ENCODE assay signal across 14 mouse cellular contexts in genomic region chr15:103024131-103024530, GRCm38 (mm10). TPM values are rescaled to one million over a fixed set of nuclear protein-coding genes. Genes with fewer than 3 reads are reported as not detected.
"Had no signal": no experiment of that assay in that cellular context is flagged by ENCODE, and none has a peak within 500 bp of the region (broad histone marks: within the 10 kb centered on the region; RNA-seq: fewer than 3 reads in every experiment).

No protein-coding gene starts in this region.

- H3K36me3 ChIP-seq: limb, embryonic 13.5 days; midbrain, embryonic 12.5 days had no signal

- DNase-seq: kidney, postnatal 10 days; left cerebral cortex, postnatal 4 days; lung, adult 18-20 months; right cerebral cortex, adult 18-20 months; right cerebral cortex, postnatal 25 days; thymus, postnatal 4 days had no signal

- ATAC-seq: intestine, embryonic 16.5 days; midbrain, embryonic 16.5 days had no signal

- H3K27ac ChIP-seq: limb, embryonic 13.5 days; liver, embryonic 14.5 days; midbrain, embryonic 12.5 days; stomach, postnatal 0 days had no signal

- H3K9ac ChIP-seq: limb, embryonic 13.5 days; liver, embryonic 14.5 days; midbrain, embryonic 12.5 days had no signal

- H3K4me1 ChIP-seq: midbrain, embryonic 12.5 days had no signal

- H3K4me2 ChIP-seq: limb, embryonic 13.5 days; midbrain, embryonic 12.5 days had no signal

- H3K9me3 ChIP-seq: limb, embryonic 13.5 days; midbrain, embryonic 12.5 days had no signal

- H3K4me3 ChIP-seq: limb, embryonic 13.5 days; midbrain, embryonic 12.5 days had no signal

RNA-seq across cellular contexts. Expression of gene Hoxc4, which starts 5.4 kb away (rescaled TPM):
- polyA plus RNA-seq: liver, adult 2 months; midbrain, embryonic 16.5 days had no signal

RNA-seq across cellular contexts. Expression of gene Hoxc6, which starts 26.1 kb away (rescaled TPM):
- polyA plus RNA-seq: liver, adult 2 months; midbrain, embryonic 12.5 days; midbrain, embryonic 16.5 days had no signal

RNA-seq across cellular contexts. Expression of gene Hoxc8, which starts 33.7 kb away (rescaled TPM):
- polyA plus RNA-seq: liver, adult 2 months; midbrain, embryonic 12.5 days; midbrain, embryonic 16.5 days had no signal

RNA-seq across cellular contexts. Expression of gene Hoxc9, which starts 47.9 kb away (rescaled TPM):
- polyA plus RNA-seq: liver, adult 2 months; lung, embryonic 16.5 days; midbrain, embryonic 12.5 days; midbrain, embryonic 16.5 days; stomach, postnatal 0 days had no signal

RNA-seq across cellular contexts. Expression of gene Hoxc5, which starts 56.9 kb away (rescaled TPM):
- polyA plus RNA-seq: liver, adult 2 months; midbrain, embryonic 12.5 days; midbrain, embryonic 16.5 days had no signal
